Mouse (Mus musculus) ES-E14 (cell line): ENCODE results near the gene Pakap.

Source experiments
- HCFC1 ChIP-seq: IDR thresholded peaks from 2 replicates; pipeline ENCODE4 v1.6.1; 2012; ENCODE audit warnings: low read length, inconsistent platforms, borderline replicate concordance; ENCODE audit not compliant: insufficient read depth
- MAFK ChIP-seq: IDR thresholded peaks from 2 replicates; pipeline ENCODE4 v1.6.1; 2014; ENCODE audit warnings: mild to moderate bottlenecking, low read depth, low read length, inconsistent platforms; ENCODE audit not compliant: insufficient read depth
- ZNF384 ChIP-seq: IDR thresholded peaks from 2 replicates; pipeline ENCODE4 v1.6.1; 2012; ENCODE audit warnings: low read depth, low read length, inconsistent platforms

DNA sequence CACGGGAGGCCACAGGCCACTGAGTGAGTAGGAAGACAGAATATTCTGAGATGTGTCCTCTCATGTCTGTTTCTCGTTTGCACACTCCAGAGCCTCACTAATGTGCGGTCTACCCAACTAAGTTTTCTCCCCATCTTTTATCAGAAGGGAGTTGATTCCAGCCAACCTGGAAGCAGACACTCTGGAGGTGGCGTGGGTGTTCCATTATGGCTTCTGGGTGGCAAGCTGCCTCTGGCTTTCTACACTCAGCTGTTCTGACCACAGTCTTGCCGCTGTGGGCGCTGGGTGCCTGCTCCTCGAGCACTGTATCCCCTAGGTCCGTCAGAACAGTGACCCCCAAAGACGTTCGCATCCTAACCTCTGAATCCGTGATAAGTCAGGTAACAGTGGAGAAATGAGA lies 115.0 kb downstream of the Pakap start:
- no peak for TF ChIP-seq HCFC1
- TF ChIP-seq ZNF384 = no peak
- TF ChIP-seq MAFK = no peak
